ENCODE assay signal across 26 mouse cellular contexts in genomic region chr10:25945866-25946265, GRCm38 (mm10).
"Had no signal": no experiment of that assay in that cellular context is flagged by ENCODE, and none has a peak within 500 bp of the region (broad histone marks: within the 10 kb centered on the region; RNA-seq: fewer than 3 reads in every experiment).

No protein-coding gene starts in this region.

- H3K4me1 ChIP-seq: embryonic facial prominence, embryonic 10.5 days; embryonic facial prominence, embryonic 12.5 days; embryonic facial prominence, embryonic 13.5 days; embryonic facial prominence, embryonic 15.5 days; forebrain, embryonic 12.5 days; forebrain, embryonic 13.5 days; forebrain, embryonic 15.5 days; heart, embryonic 10.5 days had no signal

- H3K27me3 ChIP-seq: embryonic facial prominence, embryonic 12.5 days; embryonic facial prominence, embryonic 13.5 days; embryonic facial prominence, embryonic 15.5 days; forebrain, embryonic 15.5 days had no signal

- H3K4me2 ChIP-seq: embryonic facial prominence, embryonic 12.5 days; embryonic facial prominence, embryonic 13.5 days; embryonic facial prominence, embryonic 15.5 days; forebrain, embryonic 12.5 days; forebrain, embryonic 13.5 days; forebrain, embryonic 15.5 days had no signal

- DNase-seq: cerebellum, adult 9-11 months; cerebellum, postnatal 10 days; cerebellum, postnatal 14 days; cerebellum, postnatal 25 days; cerebellum, postnatal 36 days; embryo, embryonic 11 days; forebrain, postnatal 0 days; gastrocnemius, adult 2 months; gastrocnemius, postnatal 10 days; gastrocnemius, postnatal 14 days; gastrocnemius, postnatal 25 days; gastrocnemius, postnatal 36 days; heart, adult 18-20 months; heart, adult 2 months had no signal

- H3K27ac ChIP-seq: embryonic facial prominence, embryonic 10.5 days; embryonic facial prominence, embryonic 12.5 days; embryonic facial prominence, embryonic 13.5 days; embryonic facial prominence, embryonic 15.5 days; forebrain, embryonic 10.5 days; forebrain, embryonic 12.5 days; forebrain, embryonic 13.5 days; forebrain, embryonic 15.5 days; gastrocnemius, adult 2 months; heart, adult 2 months; heart, embryonic 10.5 days had no signal

- H3K9ac ChIP-seq: embryonic facial prominence, embryonic 12.5 days; embryonic facial prominence, embryonic 13.5 days; embryonic facial prominence, embryonic 15.5 days; forebrain, embryonic 12.5 days; forebrain, embryonic 13.5 days; forebrain, embryonic 15.5 days; forebrain, postnatal 0 days had no signal

- ATAC-seq: forebrain, embryonic 13.5 days; forebrain, embryonic 14.5 days; forebrain, embryonic 15.5 days; forebrain, embryonic 16.5 days; forebrain, postnatal 0 days had no signal

- H3K9me3 ChIP-seq: embryonic facial prominence, embryonic 10.5 days; embryonic facial prominence, embryonic 12.5 days; embryonic facial prominence, embryonic 13.5 days; embryonic facial prominence, embryonic 15.5 days; forebrain, embryonic 10.5 days; forebrain, embryonic 12.5 days; forebrain, embryonic 13.5 days; forebrain, embryonic 15.5 days; heart, embryonic 10.5 days had no signal

- H3K36me3 ChIP-seq: embryonic facial prominence, embryonic 10.5 days; embryonic facial prominence, embryonic 12.5 days; embryonic facial prominence, embryonic 13.5 days; embryonic facial prominence, embryonic 15.5 days; forebrain, embryonic 10.5 days; forebrain, embryonic 12.5 days; forebrain, embryonic 15.5 days; heart, embryonic 10.5 days had no signal

- H3K4me3 ChIP-seq: embryonic facial prominence, embryonic 10.5 days; embryonic facial prominence, embryonic 12.5 days; embryonic facial prominence, embryonic 13.5 days; embryonic facial prominence, embryonic 15.5 days; erythroblast, embryonic 14.5 days; forebrain, embryonic 10.5 days; forebrain, embryonic 12.5 days; forebrain, embryonic 13.5 days; forebrain, embryonic 15.5 days; gastrocnemius, adult 2 months; heart, adult 2 months; heart, embryonic 10.5 days had no signal
